Mouse (Mus musculus) heart, embryonic 12.5 days (tissue): ENCODE data around the gene Ppp1r15b. TPM values are rescaled to one million over a fixed set of nuclear protein-coding genes. Genes with fewer than 3 reads are reported as not detected.

ENCODE experiments used
- polyA plus RNA-seq: library from polyadenylated mRNA; unstranded; fragments of >200 nt; fragmentation: Nextera tagmentation; extraction: Ambion mirVana; gene quantifications from 2 replicates; pipeline ENCODE4 v1.2.1, GENCODE M21; 2016

Gene Ppp1r15b
- polyA plus RNA-seq, 1 experiment from 2014 or later, result 42.3 TPM

Other genes with a start within 250 kb of the Ppp1r15b start
- gene Mdm4, start 100.6 kb upstream of the Ppp1r15b start, polyA plus RNA-seq, result 31.3 and 35.5 TPM in 2 replicates
- 11.5 and 11.7 TPM in 2 replicates for gene Pik3c2b, start 85.5 kb upstream of the Ppp1r15b start, polyA plus RNA-seq
- 18.7 and 19.4 TPM in 2 replicates for gene Plekha6, start 33.1 kb downstream of the Ppp1r15b start, polyA plus RNA-seq
- not detected in 2 replicates for gene Golt1a, start 178.7 kb downstream of the Ppp1r15b start, polyA plus RNA-seq
- gene Kiss1, start 190.7 kb downstream of the Ppp1r15b start, polyA plus RNA-seq, result not detected in 2 replicates
- 0.18 TPM in 1 of 2 replicates, not detected in the other for gene Ren1, start 219.4 kb downstream of the Ppp1r15b start, polyA plus RNA-seq
- 1.7 and 2.1 TPM in 2 replicates for gene Etnk2, start 232.4 kb downstream of the Ppp1r15b start, polyA plus RNA-seq